Mouse (Mus musculus): ENCODE results near the gene Rpp14. TPM values are rescaled to one million over a fixed set of nuclear protein-coding genes. Genes with fewer than 3 reads are reported as not detected.
A peak's percentile ranks its signal among the peaks of the same experiment; 100 is the strongest.

Rpp14 gene
- polyA plus RNA-seq, 2 experiments, result 20.7 to 49.2 TPM

- H3K9me3 ChIP-seq (ENCODE audit: control insufficient read depth, low read length), result no peaks in the 10 kb centered on the region
- no peak overlapping the region for H3K9ac ChIP-seq (ENCODE audit: low read depth, low read length, severe bottlenecking)
- no peak for ATAC-seq (ENCODE audit: low FRiP score, low read depth)
- WGBS, result 87% methylated on average over 2 of the region's 2 CpGs
- H3K4me2 ChIP-seq (replicated peaks; ENCODE audit: low read depth, low read length, severe bottlenecking), result no peak overlapping the region
- no peak overlapping the region for H3K4me3 ChIP-seq (replicated peaks; ENCODE audit: low read length)
- DNase-seq (ENCODE audit: low spot score), result no peak
- no peaks in the 10 kb centered on the region for H3K4me1 ChIP-seq (ENCODE audit: control insufficient read depth, insufficient read depth, low read length)
- TF ChIP-seq POLR2A (IDR thresholded peaks at IDR 0.05; ENCODE audit: borderline replicate concordance, extremely low read depth, insufficient read depth, insufficient read length), result no peak
- no peak overlapping the region for H3K27ac ChIP-seq (replicated peaks; ENCODE audit: low read depth, low read length)
- H3K36me3 ChIP-seq (ENCODE audit: control insufficient read depth, insufficient read depth, low read length), result no peaks in the 10 kb centered on the region; the same call in 1 of the 2 replicates
- no peaks in the 10 kb centered on the region for H3K27me3 ChIP-seq (ENCODE audit: control insufficient read depth, insufficient read depth, low read length)
Measured at GRCm38 (mm10) chr14:8042120-8042519, 38.0 kb upstream of the Rpp14 start.

DNA sequence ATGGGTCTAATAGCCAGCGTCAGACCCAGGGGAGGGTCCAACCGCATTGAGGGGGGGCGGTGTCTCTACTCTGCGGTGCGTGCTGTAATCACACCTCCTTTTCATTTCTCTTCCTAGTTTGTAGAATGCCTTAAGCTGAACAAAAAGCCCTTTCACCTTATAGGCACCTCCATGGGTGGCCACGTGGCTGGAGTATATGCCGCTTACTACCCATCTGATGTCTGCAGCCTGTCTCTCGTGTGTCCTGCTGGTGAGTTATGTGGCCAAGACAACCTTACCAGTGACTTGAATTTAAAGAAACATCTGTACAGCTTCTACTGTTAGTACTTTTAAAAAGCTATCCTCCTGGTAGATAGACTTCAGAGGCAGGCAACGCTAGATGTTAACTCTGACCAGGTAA lies 37.6 kb upstream of the Rpp14 start:
- Histone ChIP-seq H3K4me3 (replicated peaks; ENCODE audit: low read length) (no peak overlapping the region), H3K4me2 (replicated peaks; ENCODE audit: low read depth, low read length, severe bottlenecking) (no peak overlapping the region), H3K9me3 (ENCODE audit: control insufficient read depth, low read length) (no peaks in the 10 kb centered on the region), H3K36me3 (ENCODE audit: control insufficient read depth, insufficient read depth, low read length) (peaks cover 1% of the 10 kb centered on the region), H3K27ac (replicated peaks; ENCODE audit: low read depth, low read length) (no peak overlapping the region), H3K9ac (ENCODE audit: low read depth, low read length, severe bottlenecking) (no peak overlapping the region), H3K27me3 (ENCODE audit: control insufficient read depth, insufficient read depth, low read length) (no peaks in the 10 kb centered on the region), H3K4me1 (ENCODE audit: control insufficient read depth, insufficient read depth, low read length) (no peaks in the 10 kb centered on the region)
- 92% methylated on average over 9 of the region's 9 CpGs for WGBS
- DNase-seq (ENCODE audit: low spot score) (no peak), ATAC-seq (ENCODE audit: low FRiP score, low read depth) (no peak)
- TF ChIP-seq POLR2A (IDR thresholded peaks at IDR 0.05; ENCODE audit: borderline replicate concordance, extremely low read depth, insufficient read depth, insufficient read length), result no peak

GRCm38 (mm10) chr14:8044330-8044729 lies 35.8 kb upstream of the Rpp14 start:
- Histone ChIP-seq H3K9me3 (ENCODE audit: control insufficient read depth, low read length) (no peaks in the 10 kb centered on the region), H3K4me2 (replicated peaks; ENCODE audit: low read depth, low read length, severe bottlenecking) (no peak overlapping the region), H3K27me3 (ENCODE audit: control insufficient read depth, insufficient read depth, low read length) (no peaks in the 10 kb centered on the region), H3K4me3 (replicated peaks; ENCODE audit: low read length) (no peak overlapping the region), H3K36me3 (ENCODE audit: control insufficient read depth, insufficient read depth, low read length) (peaks cover 3% of the 10 kb centered on the region), H3K9ac (ENCODE audit: low read depth, low read length, severe bottlenecking) (no peak overlapping the region), H3K4me1 (ENCODE audit: control insufficient read depth, insufficient read depth, low read length) (no peaks in the 10 kb centered on the region), H3K27ac (replicated peaks; ENCODE audit: low read depth, low read length) (no peak overlapping the region)
- no peak for TF ChIP-seq POLR2A (IDR thresholded peaks at IDR 0.05; ENCODE audit: borderline replicate concordance, extremely low read depth, insufficient read depth, insufficient read length)
- WGBS, result 69% methylated on average over 8 of the region's 8 CpGs
- DNase-seq (ENCODE audit: low spot score) (peak; percentile 44), ATAC-seq (ENCODE audit: low FRiP score, low read depth) (no peak)

- WGBS, result 87% methylated on average over 6 of the region's 6 CpGs
- H3K9ac ChIP-seq (ENCODE audit: low read depth, low read length, severe bottlenecking), result no peak overlapping the region
- no peak overlapping the region for H3K27ac ChIP-seq (replicated peaks; ENCODE audit: low read depth, low read length)
- H3K9me3 ChIP-seq (ENCODE audit: control insufficient read depth, low read length), result no peaks in the 10 kb centered on the region
- ATAC-seq (ENCODE audit: low FRiP score, low read depth), result no peak
- DNase-seq (ENCODE audit: low spot score), result no peak
- H3K36me3 ChIP-seq (ENCODE audit: control insufficient read depth, insufficient read depth, low read length), result peaks cover 4% of the 10 kb centered on the region
- H3K4me3 ChIP-seq (replicated peaks; ENCODE audit: low read length), result no peak overlapping the region
- no peak for TF ChIP-seq POLR2A (IDR thresholded peaks at IDR 0.05; ENCODE audit: borderline replicate concordance, extremely low read depth, insufficient read depth, insufficient read length)
- H3K4me2 ChIP-seq (replicated peaks; ENCODE audit: low read depth, low read length, severe bottlenecking), result no peak overlapping the region
- H3K27me3 ChIP-seq (ENCODE audit: control insufficient read depth, insufficient read depth, low read length), result no peaks in the 10 kb centered on the region
- no peaks in the 10 kb centered on the region for H3K4me1 ChIP-seq (ENCODE audit: control insufficient read depth, insufficient read depth, low read length)
Measured at GRCm38 (mm10) chr14:8044786-8045185, 35.4 kb upstream of the Rpp14 start.

GRCm38 (mm10) chr14:8045187-8045846 lies 34.9 kb upstream of the Rpp14 start:
- no peak for DNase-seq (ENCODE audit: low spot score)
- no peak for ATAC-seq (ENCODE audit: low FRiP score, low read depth)
- WGBS, result 84% methylated on average over 11 of the region's 11 CpGs
- Histone ChIP-seq H3K36me3 (ENCODE audit: control insufficient read depth, insufficient read depth, low read length) (peaks cover 8% of the 10 kb centered on the region), H3K4me3 (replicated peaks; ENCODE audit: low read length) (no peak overlapping the region), H3K9me3 (ENCODE audit: control insufficient read depth, low read length) (no peaks in the 10 kb centered on the region), H3K27me3 (ENCODE audit: control insufficient read depth, insufficient read depth, low read length) (no peaks in the 10 kb centered on the region), H3K4me1 (ENCODE audit: control insufficient read depth, insufficient read depth, low read length) (no peaks in the 10 kb centered on the region), H3K27ac (replicated peaks; ENCODE audit: low read depth, low read length) (no peak overlapping the region), H3K9ac (ENCODE audit: low read depth, low read length, severe bottlenecking) (no peak overlapping the region), H3K4me2 (replicated peaks; ENCODE audit: low read depth, low read length, severe bottlenecking) (no peak overlapping the region)
- no peak for TF ChIP-seq POLR2A (IDR thresholded peaks at IDR 0.05; ENCODE audit: borderline replicate concordance, extremely low read depth, insufficient read depth, insufficient read length)
